Mouse (Mus musculus): ENCODE data around the gene Zfp809. TPM values are rescaled to one million over a fixed set of nuclear protein-coding genes. Genes with fewer than 3 reads are reported as not detected.

Zfp809 gene
- total RNA-seq, 2 experiments from 2014 or later: 30.4 to 37.4 TPM

DNA sequence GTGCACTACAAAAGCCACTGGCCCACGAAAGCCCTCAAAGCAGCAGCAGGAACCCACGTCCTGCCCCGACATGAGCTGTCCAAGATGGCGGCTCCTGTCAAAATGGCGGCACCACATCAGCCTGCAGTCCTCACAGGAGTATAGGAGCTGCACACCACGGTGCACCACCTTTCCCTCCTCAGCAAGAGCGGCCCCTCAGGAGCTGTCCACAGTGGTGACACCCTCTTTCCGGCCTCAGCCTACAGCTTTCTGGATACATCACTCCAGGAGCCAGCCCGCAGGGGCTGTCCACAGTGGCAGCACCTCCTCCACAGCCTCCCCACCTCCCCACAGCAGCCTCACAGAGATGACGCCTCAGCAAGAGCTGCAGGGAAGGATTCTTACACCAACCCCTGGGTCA is 37.1 kb downstream of the Zfp809 start:
- no peak for DNase-seq

DNA sequence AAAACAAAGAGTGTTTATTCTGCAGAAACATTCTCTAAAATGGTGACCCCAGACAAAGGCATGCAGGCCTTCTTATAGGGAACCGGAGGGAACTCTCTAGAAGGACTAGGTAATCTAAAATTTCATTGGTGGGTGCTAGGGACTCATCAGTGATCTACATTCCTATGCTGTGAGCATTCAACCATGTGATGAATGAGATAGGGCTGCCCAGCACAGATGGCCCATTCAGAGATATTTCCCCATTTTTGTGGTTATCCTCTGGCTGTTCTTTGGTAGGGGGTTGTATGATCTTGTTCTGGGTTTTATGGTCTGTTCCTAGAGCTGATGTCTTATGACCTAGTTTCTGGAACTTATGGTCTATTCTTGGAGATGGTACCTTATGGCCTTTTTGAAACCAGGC is 43.4 kb downstream of the Zfp809 start:
- no peak for DNase-seq

GRCm38 (mm10) chr9:22278733-22279132 is 53.2 kb downstream of the Zfp809 start:
- no peak for DNase-seq

Other genes starting within 250 kb of the Zfp809 start
- gene Rgl3, start 236.3 kb upstream of the Zfp809 start, total RNA-seq (2021): 10 to 100 TPM; 16.2 to 23.0 TPM
- under 1 TPM; 0.39 to 1.00 TPM for gene Ccdc151, start 223.1 kb upstream of the Zfp809 start, total RNA-seq (2021)
- gene Prkcsh, start 222.9 kb upstream of the Zfp809 start, total RNA-seq (2021): 100 to 1,000 TPM; 116 to 119 TPM
- gene Elavl3, start 173.7 kb upstream of the Zfp809 start, total RNA-seq (2021): 1 to 10 TPM; 1.8 to 4.6 TPM
- gene Gm49318, start 154.5 kb upstream of the Zfp809 start, total RNA-seq (2021): not detected
- gene Zfp653, start 154.3 kb upstream of the Zfp809 start, total RNA-seq (2021): 10 to 100 TPM in 1 of 2 experiments, 1 to 10 TPM in 1; 9.7 to 11.8 TPM
- gene Ecsit, start 140.3 kb upstream of the Zfp809 start, total RNA-seq (2021): 10 to 100 TPM; 70.8 to 78.5 TPM
- 10 to 100 TPM in 1 of 2 experiments, 1 to 10 TPM in 1; 1.4 to 12.9 TPM for gene Cnn1, start 126.5 kb upstream of the Zfp809 start, total RNA-seq (2021)
- gene Elof1, start 108.5 kb upstream of the Zfp809 start, total RNA-seq (2021): 10 to 100 TPM; 80.6 to 88.5 TPM
- 10 to 100 TPM; 28.0 to 74.3 TPM for gene Acp5, start 90.0 kb upstream of the Zfp809 start, total RNA-seq (2021)
- 10 to 100 TPM; 46.4 to 54.9 TPM for gene Pigyl, start 68.9 kb upstream of the Zfp809 start, total RNA-seq (2021)
- 1 to 10 TPM in 1 of 2 experiments, under 1 TPM in 1; 0.78 to 1.7 TPM for gene Zfp872, start 37.6 kb upstream of the Zfp809 start, total RNA-seq (2021)
- 1 to 10 TPM in 1 of 2 experiments, under 1 TPM in 1; 0.90 to 1.3 TPM for gene Zfp599, start 34.2 kb downstream of the Zfp809 start, total RNA-seq (2021)
- gene Zfp810, start 81.9 kb downstream of the Zfp809 start, total RNA-seq (2021): 10 to 100 TPM in 1 of 2 experiments, 1 to 10 TPM in 1; 9.2 to 12.4 TPM
- 10 to 100 TPM; 15.8 to 19.8 TPM for gene Anln, start 163.5 kb downstream of the Zfp809 start, total RNA-seq (2021)
- gene 9530077C05Rik, start 185.8 kb downstream of the Zfp809 start, total RNA-seq (2021): 1 to 10 TPM; 4.3 to 5.2 TPM
- not detected for gene Gm17545, start 228.6 kb downstream of the Zfp809 start, total RNA-seq (2021)
- gene Rp9, start 244.0 kb downstream of the Zfp809 start, total RNA-seq (2021): 10 to 100 TPM; 42.9 to 44.0 TPM